Mouse (Mus musculus) ES-E14 (cell line): ENCODE measurements around the gene Gm40460. TPM values are rescaled to one million over a fixed set of nuclear protein-coding genes. Genes with fewer than 3 reads are reported as not detected.
"Not testable (repeated sequence)": the region's sequence is repeated elsewhere in the genome, so short reads cannot be mapped to it uniquely, and the experiment has no call there.

Source experiments
- DNase-seq: peaks from one replicate; pipeline ENCODE4 v3.0.0-alpha.2; 2013; ENCODE audit warnings: low read depth, low spot score
- H3K27ac ChIP-seq: 2 replicates; pipeline ENCODE4 v1.5.1; 2012; ENCODE audit warnings: low read depth, mild to moderate bottlenecking, low read length, moderate library complexity, mixed read lengths; ENCODE audit not compliant: poor library complexity, insufficient read depth, severe bottlenecking
- H3K36me3 ChIP-seq: 2 replicates; pipeline ENCODE4 v1.6.1; 2012; ENCODE audit warnings: mild to moderate bottlenecking, low read length, moderate library complexity, mixed read lengths; ENCODE audit not compliant: control insufficient read depth, poor library complexity, insufficient read depth, severe bottlenecking
- H3K4me1 ChIP-seq, 2 experiments: fragments of 150-350 bp in 1 of 2; sonication (generic) in 1 of 2; 2 replicates each; pipeline ENCODE4 v1.6.1; 2012; ENCODE audit warnings: low read length in 2 of 2, mild to moderate bottlenecking in 1 of 2, mixed read lengths in 1 of 2; ENCODE audit not compliant: control insufficient read depth in 2 of 2, insufficient read depth in 2 of 2, poor library complexity in 1 of 2
- H3K4me3 ChIP-seq, 2 experiments: fragments of 150-350 bp in 1 of 2; sonication (generic) in 1 of 2; 2 replicates each; pipeline ENCODE4 v1.5.1; 2012; ENCODE audit warnings: low read length in 2 of 2, low read depth in 1 of 2, mild to moderate bottlenecking in 1 of 2, mixed read lengths in 1 of 2; ENCODE audit not compliant: insufficient read depth in 1 of 2, poor library complexity in 1 of 2, severe bottlenecking in 1 of 2
- H3K9ac ChIP-seq: 2 replicates; pipeline ENCODE4 v1.6.1; 2012; ENCODE audit warnings: low read depth, mild to moderate bottlenecking, low read length, mixed read lengths; ENCODE audit not compliant: poor library complexity, insufficient read depth, severe bottlenecking
- H3K9me3 ChIP-seq: fragments of 150-350 bp; sonication (generic); 2 replicates; pipeline ENCODE4 v1.6.1; 2012; ENCODE audit warnings: low read depth, mild to moderate bottlenecking, low read length; ENCODE audit not compliant: control insufficient read depth, insufficient read depth
- CHD2 ChIP-seq: IDR thresholded peaks from 2 replicates; pipeline ENCODE4 v1.6.1; 2014; ENCODE audit warnings: mild to moderate bottlenecking, low read depth, low read length, inconsistent platforms
- HCFC1 ChIP-seq: IDR thresholded peaks from 2 replicates; pipeline ENCODE4 v1.6.1; 2012; ENCODE audit warnings: low read length, inconsistent platforms, borderline replicate concordance; ENCODE audit not compliant: insufficient read depth
- MAFK ChIP-seq: IDR thresholded peaks from 2 replicates; pipeline ENCODE4 v1.6.1; 2014; ENCODE audit warnings: mild to moderate bottlenecking, low read depth, low read length, inconsistent platforms; ENCODE audit not compliant: insufficient read depth
- ZC3H11A ChIP-seq: IDR thresholded peaks from 2 replicates; pipeline ENCODE4 v1.6.1; 2012; ENCODE audit warnings: low read depth, mild to moderate bottlenecking, inconsistent platforms, low read length, borderline replicate concordance
- ZNF384 ChIP-seq: IDR thresholded peaks from 2 replicates; pipeline ENCODE4 v1.6.1; 2012; ENCODE audit warnings: low read depth, low read length, inconsistent platforms
- in situ Hi-C, 2 experiments: fragments of 600-800 bp; cut with MboI; formaldehyde crosslinking; loops; one replicate each; pipeline ENCODE4 v1.15.1; 2025; ENCODE audit warnings: low sequenced_read_pairs in 2 of 2, inconsistent platforms in 1 of 2; ENCODE audit not compliant: unreplicated experiment in 2 of 2
- total RNA-seq: library from RNA; depleted of rRNA; stranded (reverse); fragments of 300-350 nt; gene quantifications from 2 replicates; pipeline ENCODE4 v1.2.3, GENCODE M21; 2012; rRNA removed

Gm40460 gene
- total RNA-seq, 1 experiment = not detected

DNA sequence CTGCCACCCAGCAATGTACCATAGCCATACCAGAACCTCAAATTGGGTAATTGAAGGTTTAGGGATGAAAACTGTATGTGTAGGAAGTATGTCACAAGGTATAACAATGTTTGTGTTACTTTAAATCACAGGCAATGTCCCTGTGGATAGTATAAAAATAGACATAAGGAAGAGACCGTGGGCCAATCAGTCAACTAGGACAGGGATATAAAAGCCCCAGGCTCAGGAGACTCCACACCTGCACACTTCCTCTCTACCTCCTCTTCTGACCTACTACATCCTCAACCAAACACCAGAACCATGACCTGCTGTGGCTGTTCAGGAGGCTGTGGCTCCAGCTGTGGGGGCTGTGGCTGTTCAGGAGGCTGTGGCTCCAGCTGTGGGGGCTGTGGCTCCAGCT is 29.3 kb downstream of the Gm40460 start, which contains the start of gene Gm7579:
Gm7579 (plus strand) TSS at position 301 of the 400 bp plus-strand sequence.
- H3K4me1 ChIP-seq = peaks cover 3 to 4% of the 10 kb centered on the region in 2 experiments; a peak in 1 of 4 replicates
- in situ Hi-C loops = no loop called here
- no peaks in the 10 kb centered on the region for H3K9me3 ChIP-seq
- TF ChIP-seq MAFK (no peak), CHD2 (no peak), ZC3H11A (no peak), HCFC1 (no peak), ZNF384 (no peak)
- no peaks in the 10 kb centered on the region for H3K36me3 ChIP-seq
- H3K27ac ChIP-seq = no peak within 1 kb of the TSS
- DNase-seq = no peak
- H3K9ac ChIP-seq = no peak within 1 kb of the TSS
- H3K4me3 ChIP-seq = no peak within 1 kb of the TSS

GRCm38 (mm10) chr7:142206891-142207290 is 34.0 kb downstream of the Gm40460 start:
- H3K36me3 ChIP-seq, H3K4me1 ChIP-seq, in situ Hi-C loops, H3K9me3 ChIP-seq, H3K4me3 ChIP-seq, H3K27ac ChIP-seq, DNase-seq, H3K9ac ChIP-seq: not testable (repeated sequence)

- Histone ChIP-seq H3K36me3 (no peaks in the 10 kb centered on the region), H3K4me1 (peaks cover 0 to 5% of the 10 kb centered on the region in 2 experiments; a peak in 1 of 4 replicates), H3K4me3 (no peak overlapping the region), H3K9me3 (no peaks in the 10 kb centered on the region), H3K27ac (no peak overlapping the region), H3K9ac (no peak overlapping the region)
- DNase-seq = no peak
- in situ Hi-C loops = no loop called here
- TF ChIP-seq ZNF384 (no peak), CHD2 (no peak), MAFK (no peak)
These were observed 35.4 kb downstream of the Gm40460 start for GRCm38 (mm10) chr7:142205488-142205887.

GRCm38 (mm10) chr7:142201064-142201463 is 39.8 kb downstream of the Gm40460 start, which contains the start of gene Krtap5-3:
Krtap5-3 (plus strand) TSS chr7:142201364.
- no peaks in the 10 kb centered on the region for H3K4me1 ChIP-seq
- no peaks in the 10 kb centered on the region for H3K36me3 ChIP-seq
- no peak within 1 kb of the TSS for H3K9ac ChIP-seq
- in situ Hi-C loops = no loop called here
- H3K9me3 ChIP-seq = no peaks in the 10 kb centered on the region
- DNase-seq = no peak
- no peak within 1 kb of the TSS for H3K4me3 ChIP-seq
- no peak within 1 kb of the TSS for H3K27ac ChIP-seq
- no peak for TF ChIP-seq MAFK
- no peak for TF ChIP-seq HCFC1
- no peak for TF ChIP-seq ZC3H11A
- TF ChIP-seq CHD2 = no peak
- no peak for TF ChIP-seq ZNF384

- TF ChIP-seq CHD2 = no peak
- TF ChIP-seq MAFK = no peak
- TF ChIP-seq ZNF384 = no peak
- TF ChIP-seq ZC3H11A = no peak
- TF ChIP-seq HCFC1 = no peak
- Histone ChIP-seq H3K27ac (no peak overlapping the region), H3K9me3 (no peaks in the 10 kb centered on the region), H3K36me3 (no peaks in the 10 kb centered on the region), H3K4me3 (no peak overlapping the region), H3K9ac (no peak overlapping the region), H3K4me1 (no peaks in the 10 kb centered on the region)
- in situ Hi-C loops = no loop called here
- no peak for DNase-seq
These were observed 42.1 kb downstream of the Gm40460 start for GRCm38 (mm10) chr7:142198748-142199147.

Other genes with a start within 250 kb of the Gm40460 start
- 30.7 and 31.8 TPM in 2 replicates for gene Mob2, start 180.0 kb downstream of the Gm40460 start, total RNA-seq
- gene Dusp8, start 145.2 kb downstream of the Gm40460 start, total RNA-seq = 0.69 and 1.2 TPM in 2 replicates
- not detected in 2 replicates for gene Gm45618, start 120.3 kb downstream of the Gm40460 start, total RNA-seq
- gene Gm39115, start 105.0 kb downstream of the Gm40460 start, total RNA-seq = not detected in 2 replicates
- gene Gm45337, start 96.5 kb downstream of the Gm40460 start, total RNA-seq = not detected in 2 replicates
- gene Gm29735, start 84.0 kb downstream of the Gm40460 start, total RNA-seq = not detected in 2 replicates
- not detected in 2 replicates for gene Gm4553, start 75.3 kb downstream of the Gm40460 start, total RNA-seq
- not detected in 2 replicates for gene Krtap5-2, start 65.1 kb downstream of the Gm40460 start, total RNA-seq
- not detected in 2 replicates for gene Gm10153, start 50.7 kb downstream of the Gm40460 start, total RNA-seq
- not detected in 2 replicates for gene Krtap5-3, start 39.7 kb downstream of the Gm40460 start, total RNA-seq
- not detected in 2 replicates for gene Gm7579, start 29.2 kb downstream of the Gm40460 start, total RNA-seq
- gene Krtap5-5, start 11.1 kb downstream of the Gm40460 start, total RNA-seq = not detected in 2 replicates
- gene Gm2431, start 17.3 kb upstream of the Gm40460 start, total RNA-seq = not detected in 2 replicates
- not detected in 2 replicates for gene Gm4559, start 33.3 kb upstream of the Gm40460 start, total RNA-seq
- not detected in 2 replicates for gene Krtap5-1, start 56.0 kb upstream of the Gm40460 start, total RNA-seq
- gene Krtap5-4, start 62.5 kb upstream of the Gm40460 start, total RNA-seq = not detected in 2 replicates
- gene Ifitm10, start 132.7 kb upstream of the Gm40460 start, total RNA-seq = 0.53 and 0.71 TPM in 2 replicates
- 6.6 and 17.8 TPM in 2 replicates for gene Gm49369, start 141.6 kb upstream of the Gm40460 start, total RNA-seq
- gene Ctsd, start 147.0 kb upstream of the Gm40460 start, total RNA-seq = 535 and 745 TPM in 2 replicates
- gene Syt8, start 193.8 kb upstream of the Gm40460 start, total RNA-seq = 0.42 and 0.94 TPM in 2 replicates
- gene Tnni2, start 200.7 kb upstream of the Gm40460 start, total RNA-seq = 1.6 and 3.7 TPM in 2 replicates
- gene Lsp1, start 219.7 kb upstream of the Gm40460 start, total RNA-seq = 3.6 and 13.7 TPM in 2 replicates